Mouse (Mus musculus) Patski (cell line): ENCODE results near the gene Ighmbp2. TPM values are rescaled to one million over a fixed set of nuclear protein-coding genes. Genes with fewer than 3 reads are reported as not detected.

ENCODE experiments used
- ATAC-seq: fragments of 100-300 bp; one replicate; pipeline ENCODE4 v1.8.0; 2021
- CTCF ChIA-PET: fragments of 350-600 bp; sonication (Branson Sonifier 250); formaldehyde crosslinking; loops from one replicate; lab custom pipeline; 2022; ENCODE audit warnings: inconsistent platforms; lab: Charles Lee
- POLR2A ChIA-PET: fragments of 350-600 bp; sonication (Branson Sonifier 250); formaldehyde crosslinking; loops from one replicate; lab custom pipeline; 2022; ENCODE audit warnings: antibody characterized with exemption, inconsistent platforms; lab: Charles Lee
- DNase-seq: peaks from one replicate; pipeline ENCODE4 v3.0.0-alpha.2; 2011; ENCODE audit warnings: low read depth, low spot score
- H3K27me3 ChIP-seq: fragments of 371-371 bp; one replicate; pipeline ENCODE4 v1.5.1; 2021
- CTCF ChIP-seq: fragments of 100-300 bp; IDR thresholded peaks from one replicate; pipeline ENCODE4 v1.5.1; 2021
- in situ Hi-C: fragments of 300-500 bp; cut with MboI; formaldehyde crosslinking; loops from 3 replicates; pipeline ENCODE4 v1.11.1; 2018; ENCODE audit warnings: low pct_unique_long_range_greater_than_20kb, mixed read lengths
- polyA plus RNA-seq: library from polyadenylated mRNA; unstranded; gene quantifications from one replicate; pipeline ENCODE4 v1.2.3, GENCODE M21; 2021

Gene Ighmbp2
- polyA plus RNA-seq, 1 experiment from 2014 or later: 11.1 TPM

DNA sequence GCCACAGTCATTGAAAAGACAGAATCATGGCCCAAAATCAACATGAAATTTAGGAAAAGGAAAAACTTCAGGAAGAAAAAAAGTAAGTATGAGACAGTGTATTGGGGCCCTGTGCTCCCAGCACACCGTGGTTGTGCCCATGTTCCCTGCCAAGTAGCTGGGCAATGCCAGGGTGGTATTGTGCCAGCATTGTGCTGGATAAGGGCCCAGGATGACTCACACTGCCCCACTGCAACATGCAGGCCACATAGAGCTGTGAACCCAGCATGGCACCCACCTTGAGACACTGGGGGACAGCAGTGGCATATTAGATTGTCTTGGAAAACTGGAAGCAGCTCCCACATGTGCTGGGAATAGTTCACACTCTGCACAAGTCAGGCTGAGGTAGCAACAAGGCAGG, 6.2 kb upstream of the Ighmbp2 start:
- in situ Hi-C loops: no loop called here
- no peak for TF ChIP-seq CTCF
- POLR2A ChIA-PET: no interaction called here
- no peaks in the 10 kb centered on the region for H3K27me3 ChIP-seq
- no peak for DNase-seq
- ATAC-seq: no peak
- CTCF ChIA-PET: interaction anchor here (0.7 to 1.6 kb wide), 2 partner anchors 8 to 163 kb away, joined by 3 to 4 read pairs; no protein-coding TSS in a partner anchor

DNA sequence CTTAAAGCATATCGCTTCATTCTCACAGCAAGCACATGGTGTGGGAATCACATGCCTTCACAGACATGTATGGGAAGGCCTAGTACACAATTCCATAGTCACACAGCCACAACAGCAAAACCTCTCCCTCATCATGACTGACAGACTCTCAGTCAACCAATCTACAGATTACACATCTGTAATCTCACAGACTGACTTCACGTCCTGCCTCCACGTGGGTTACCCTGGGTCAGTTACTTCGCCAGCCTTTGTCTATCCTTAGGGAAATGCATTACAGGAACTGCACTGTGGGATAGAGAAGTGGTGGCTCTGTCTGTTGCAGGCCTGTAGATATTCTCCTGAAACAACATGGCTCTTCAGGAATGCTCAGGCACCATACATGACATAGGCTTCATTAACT, 931 bp downstream of the Ighmbp2 start:
- TF ChIP-seq CTCF: no peak
- no peaks in the 10 kb centered on the region for H3K27me3 ChIP-seq
- ChIA-PET CTCF (no interaction called here), POLR2A (no interaction called here)
- DNase-seq (no peak), ATAC-seq (no peak)
- in situ Hi-C loops: no loop called here

GRCm38 (mm10) chr19:3275744-3276365, 7.0 kb downstream of the Ighmbp2 start:
- POLR2A ChIA-PET: no interaction called here
- H3K27me3 ChIP-seq: no peaks in the 10 kb centered on the region
- no peak for TF ChIP-seq CTCF
- DNase-seq: no peak
- CTCF ChIA-PET: interaction anchor here (1.0 to 1.6 kb wide), 2 partner anchors 8 to 176 kb away, joined by 3 to 5 read pairs; no protein-coding TSS in a partner anchor
- ATAC-seq: no peak
- in situ Hi-C loops: no loop called here

GRCm38 (mm10) chr19:3273331-3273730, 9.5 kb downstream of the Ighmbp2 start:
- ATAC-seq (no peak), DNase-seq (no peak)
- CTCF ChIA-PET: no interaction called here
- no peaks in the 10 kb centered on the region for H3K27me3 ChIP-seq
- in situ Hi-C loops: no loop called here
- no peak for TF ChIP-seq CTCF
- POLR2A ChIA-PET: no interaction called here

DNA sequence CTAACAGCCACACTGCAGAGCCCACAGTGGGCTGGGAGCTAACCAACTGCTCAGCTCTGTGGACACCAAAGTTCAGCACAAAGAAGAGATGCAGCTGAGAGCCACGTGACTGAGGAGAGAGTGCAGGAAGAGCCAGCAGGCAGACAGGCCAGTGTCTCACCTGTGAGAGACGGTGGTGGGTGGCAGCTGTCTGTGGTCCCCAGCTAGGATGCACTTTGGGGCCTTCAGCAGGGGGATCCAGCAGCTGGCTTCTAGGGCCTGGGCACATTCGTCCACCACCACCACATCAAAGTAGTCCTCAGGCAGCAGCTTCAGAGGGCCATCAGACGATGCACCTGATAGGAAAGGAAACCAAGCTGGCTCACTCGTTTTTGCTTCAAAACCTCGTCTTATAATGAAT, 11.5 kb downstream of the Ighmbp2 start:
- no peaks in the 10 kb centered on the region for H3K27me3 ChIP-seq
- DNase-seq (no peak), ATAC-seq (no peak)
- in situ Hi-C loops: no loop called here
- ChIA-PET POLR2A (no interaction called here), CTCF (interaction anchor here (1.5 kb wide), 1 partner anchor 21 kb away, joined by 3 read pairs; no protein-coding TSS in a partner anchor)
- no peak for TF ChIP-seq CTCF

DNA sequence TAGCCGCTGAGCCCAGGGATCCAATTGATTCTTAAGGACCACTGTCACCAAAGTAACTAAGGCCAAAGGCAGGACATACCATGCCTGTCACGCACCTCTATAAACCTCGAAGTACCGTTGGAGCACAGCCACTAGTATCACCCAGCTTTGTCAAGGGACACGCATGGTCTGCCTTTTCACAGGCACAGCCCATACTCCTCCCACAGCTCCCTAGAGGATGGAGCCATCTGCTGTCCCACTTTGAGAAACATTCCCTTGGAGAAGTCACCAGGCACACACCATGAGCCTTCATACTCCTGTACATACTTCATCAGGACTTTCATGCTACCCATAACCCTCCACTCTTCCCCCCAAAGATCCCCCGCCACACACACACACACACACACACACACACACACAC, 13.0 kb downstream of the Ighmbp2 start:
- no peak for TF ChIP-seq CTCF
- no peak for DNase-seq
- in situ Hi-C loops: no loop called here
- ChIA-PET CTCF (no interaction called here), POLR2A (no interaction called here)
- no peaks in the 10 kb centered on the region for H3K27me3 ChIP-seq
- ATAC-seq: no peak

DNA sequence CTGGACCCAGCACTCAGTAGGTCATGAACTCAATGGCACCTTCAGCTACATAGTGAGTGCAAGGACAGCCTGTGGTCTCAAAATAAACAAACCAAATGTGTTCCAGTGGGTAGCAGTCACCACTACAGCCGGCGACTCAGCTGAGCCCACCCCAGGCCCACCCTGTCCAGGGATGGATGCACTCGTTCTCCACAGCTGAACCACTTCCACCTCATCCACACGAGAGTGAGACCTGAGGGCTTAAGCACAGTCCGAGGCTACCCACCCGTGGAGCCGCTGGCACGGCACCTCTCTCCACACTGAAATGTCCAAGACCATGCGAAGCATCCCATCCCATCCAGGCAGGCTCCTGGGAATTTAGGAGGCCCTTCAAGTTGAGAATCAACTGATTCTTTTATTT, 13.5 kb downstream of the Ighmbp2 start:
- in situ Hi-C loops: no loop called here
- ChIA-PET CTCF (no interaction called here), POLR2A (no interaction called here)
- no peak for DNase-seq
- H3K27me3 ChIP-seq: no peaks in the 10 kb centered on the region
- no peak for TF ChIP-seq CTCF
- ATAC-seq: no peak

- ChIA-PET POLR2A (no interaction called here), CTCF (interaction anchor here (2.2 kb wide), 1 partner anchor 8 kb away, joined by 5 read pairs; no protein-coding TSS in a partner anchor)
- no peak for TF ChIP-seq CTCF
- ATAC-seq (no peak), DNase-seq (no peak)
- H3K27me3 ChIP-seq: no peaks in the 10 kb centered on the region
- in situ Hi-C loops: no loop called here
These were observed 14.4 kb downstream of the Ighmbp2 start for GRCm38 (mm10) chr19:3268218-3268980.

- ChIA-PET POLR2A (no interaction called here), CTCF (interaction anchor here (2.2 kb wide), 1 partner anchor 9 kb away, joined by 5 read pairs; no protein-coding TSS in a partner anchor)
- in situ Hi-C loops: no loop called here
- no peak for TF ChIP-seq CTCF
- DNase-seq (no peak), ATAC-seq (no peak)
- H3K27me3 ChIP-seq: no peaks in the 10 kb centered on the region
These were observed 15.5 kb downstream of the Ighmbp2 start for GRCm38 (mm10) chr19:3267340-3267739.

DNA sequence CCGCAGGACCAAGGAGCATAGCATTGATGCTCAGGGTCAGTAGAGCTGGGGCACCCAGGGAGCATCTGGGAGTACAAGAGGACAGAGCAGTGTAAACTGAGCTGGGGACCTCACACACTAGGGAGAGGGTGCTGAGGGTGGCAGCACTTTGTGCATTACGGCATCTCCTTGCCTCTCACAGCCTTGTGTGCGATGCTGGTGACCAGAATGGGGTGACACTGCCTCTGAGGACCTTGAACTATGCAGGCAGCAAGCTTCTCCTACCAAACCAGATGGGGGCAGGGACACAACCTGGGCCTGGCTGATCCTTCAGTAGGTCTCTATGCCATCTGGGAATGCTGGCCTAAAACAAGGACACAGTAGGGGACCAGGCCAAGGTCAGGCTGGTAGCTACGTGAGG, 16.1 kb downstream of the Ighmbp2 start:
- DNase-seq (no peak), ATAC-seq (no peak)
- in situ Hi-C loops: no loop called here
- ChIA-PET POLR2A (no interaction called here), CTCF (interaction anchor here (2.2 kb wide), 1 partner anchor 10 kb away, joined by 5 read pairs; no protein-coding TSS in a partner anchor)
- TF ChIP-seq CTCF: no peak
- no peaks in the 10 kb centered on the region for H3K27me3 ChIP-seq

GRCm38 (mm10) chr19:3266136-3266535, 16.7 kb downstream of the Ighmbp2 start:
- TF ChIP-seq CTCF: no peak
- ChIA-PET CTCF (interaction anchor here (2.2 kb wide), 1 partner anchor 10 kb away, joined by 5 read pairs; no protein-coding TSS in a partner anchor), POLR2A (no interaction called here)
- DNase-seq (no peak), ATAC-seq (no peak)
- in situ Hi-C loops: no loop called here
- no peaks in the 10 kb centered on the region for H3K27me3 ChIP-seq
